Mouse (Mus musculus): ENCODE results near the gene Serpinb3d. TPM values are rescaled to one million over a fixed set of nuclear protein-coding genes. Genes with fewer than 3 reads are reported as not detected.
"Not testable (repeated sequence)": the region's sequence is repeated elsewhere in the genome, so short reads cannot be mapped to it uniquely, and the experiment has no call there.

The Serpinb3d gene
- not detected in 2 replicates for total RNA-seq (2014; rRNA removed)
- polyA plus RNA-seq (2015; fragmentation: Nextera tagmentation; extraction: Ambion mirVana): 0.12 TPM in 1 of 2 replicates, not detected in the other

GRCm38 (mm10) chr1:107083406-107083805, at the start of gene Serpinb3d:
TSS of gene Serpinb3d (minus strand) at chr1:107083506.
- H3K27me3 ChIP-seq (ENCODE audit: insufficient read depth, low read length): no peaks in the 10 kb centered on the region
- H3K36me3 ChIP-seq (ENCODE audit: insufficient read depth): no peaks in the 10 kb centered on the region
- no peak within 1 kb of the TSS for H3K27ac ChIP-seq (ENCODE audit: low read depth, low read length)

GRCm38 (mm10) chr1:107127453-107127852, 44.1 kb upstream of the Serpinb3d start:
- TF ChIP-seq CTCF (IDR thresholded peaks at IDR 0.05; ENCODE audit: low read depth): peak; percentile 56
- not testable (repeated sequence) for H3K4me3 ChIP-seq (ENCODE audit: low read depth, low read length); H3K4me1 ChIP-seq (ENCODE audit: insufficient read depth)

More at GRCm38 (mm10) chr1:107083406-107083805, at the start of gene Serpinb3d:
- no peak for TF ChIP-seq CTCF (IDR thresholded peaks at IDR 0.05; ENCODE audit: low read depth)
- Histone ChIP-seq H3K9ac (no peak within 1 kb of the TSS), H3K4me2 (ENCODE audit: low read depth) (no peak within 1 kb of the TSS), H3K4me1 (ENCODE audit: insufficient read depth) (no peaks in the 10 kb centered on the region), H3K4me3 (ENCODE audit: low read depth, low read length) (no peak within 1 kb of the TSS), H3K9me3 (ENCODE audit: low read length) (no peaks in the 10 kb centered on the region)
- ATAC-seq: no peak
- no peak for DNase-seq

DNA sequence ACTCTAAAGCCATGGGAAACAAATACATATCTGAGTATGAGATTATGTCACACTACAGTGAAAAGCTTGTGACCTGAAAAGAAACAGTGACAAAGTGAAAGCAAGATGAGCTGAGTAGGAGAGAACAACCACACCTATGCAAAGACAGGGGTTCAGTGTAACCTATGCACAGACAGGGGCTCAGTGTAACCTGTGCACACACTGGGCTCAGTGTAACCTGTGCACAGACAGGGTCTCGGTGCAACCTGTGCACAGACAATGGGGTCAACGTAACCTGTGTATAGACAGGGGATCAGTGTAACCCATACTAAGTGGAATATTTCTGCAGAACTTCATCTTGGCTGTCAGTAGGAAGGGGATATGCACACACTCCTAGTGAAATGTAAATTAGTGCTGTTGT, 15.1 kb upstream of the Serpinb3d start:
- no peak for TF ChIP-seq CTCF (IDR thresholded peaks at IDR 0.05; ENCODE audit: low read depth)
- H3K9me3 ChIP-seq (ENCODE audit: low read length): no peaks in the 10 kb centered on the region
- ATAC-seq: no peak
- H3K4me2 ChIP-seq (ENCODE audit: low read depth): no peak overlapping the region
- DNase-seq: no peak
- H3K27ac ChIP-seq (ENCODE audit: low read depth, low read length): no peak overlapping the region
- H3K4me3 ChIP-seq (ENCODE audit: low read depth, low read length): no peak overlapping the region
- H3K27me3 ChIP-seq (ENCODE audit: insufficient read depth, low read length): no peaks in the 10 kb centered on the region
- H3K4me1 ChIP-seq (ENCODE audit: insufficient read depth): no peaks in the 10 kb centered on the region
- no peak overlapping the region for H3K9ac ChIP-seq
- WGBS: 82% methylated on average over 2 of the region's 2 CpGs
- H3K36me3 ChIP-seq (ENCODE audit: insufficient read depth): no peaks in the 10 kb centered on the region

More at GRCm38 (mm10) chr1:107127453-107127852, 44.1 kb upstream of the Serpinb3d start:
- peak; percentile 0 for DNase-seq
- H3K36me3 ChIP-seq (ENCODE audit: insufficient read depth); H3K9me3 ChIP-seq (ENCODE audit: low read length); H3K4me2 ChIP-seq (ENCODE audit: low read depth); H3K9ac ChIP-seq; ATAC-seq; H3K27ac ChIP-seq (ENCODE audit: low read depth, low read length); H3K27me3 ChIP-seq (ENCODE audit: insufficient read depth, low read length): not testable (repeated sequence)

DNA sequence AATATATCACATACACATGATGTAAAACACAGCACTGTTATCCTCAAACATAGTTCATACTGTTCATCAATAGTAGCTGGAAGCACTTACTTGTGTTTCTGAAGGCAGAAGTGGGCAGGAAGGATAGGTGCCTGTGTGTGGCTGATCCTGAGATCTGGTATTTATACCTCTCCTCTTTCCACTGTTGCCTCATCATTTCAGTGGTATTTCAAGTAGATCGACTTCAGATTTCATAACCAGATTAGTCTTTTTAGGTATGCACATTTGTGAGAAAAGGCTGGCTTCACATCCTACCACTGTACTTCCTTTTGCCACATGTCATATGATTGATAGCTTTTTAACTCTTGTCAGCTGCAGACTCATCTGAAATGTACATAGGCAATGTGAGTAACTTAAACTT, 31.1 kb downstream of the Serpinb3d start, which contains the start of gene Serpinb3a:
Serpinb3a (minus strand) TSS at position 101 of the 400 bp plus-strand sequence.
- H3K9me3 ChIP-seq (ENCODE audit: low read length): no peaks in the 10 kb centered on the region
- no peaks in the 10 kb centered on the region for H3K36me3 ChIP-seq (ENCODE audit: insufficient read depth)
- DNase-seq: no peak
- H3K27me3 ChIP-seq (ENCODE audit: insufficient read depth, low read length): no peaks in the 10 kb centered on the region
- no peak for TF ChIP-seq CTCF (IDR thresholded peaks at IDR 0.05; ENCODE audit: low read depth)
- no peak for ATAC-seq
- H3K4me3 ChIP-seq (ENCODE audit: low read depth, low read length): no peak within 1 kb of the TSS
- H3K27ac ChIP-seq (ENCODE audit: low read depth, low read length): no peak within 1 kb of the TSS
- no peak within 1 kb of the TSS for H3K9ac ChIP-seq
- 79% methylated on average over 1 of the region's 1 CpGs for WGBS
- H3K4me1 ChIP-seq (ENCODE audit: insufficient read depth): no peaks in the 10 kb centered on the region
- H3K4me2 ChIP-seq (ENCODE audit: low read depth): no peak within 1 kb of the TSS

GRCm38 (mm10) chr1:107034236-107034635, 49.1 kb downstream of the Serpinb3d start:
- H3K4me2 ChIP-seq (ENCODE audit: low read depth); H3K4me1 ChIP-seq (ENCODE audit: insufficient read depth); H3K4me3 ChIP-seq (ENCODE audit: low read depth, low read length); ATAC-seq; H3K27me3 ChIP-seq (ENCODE audit: insufficient read depth, low read length); H3K9ac ChIP-seq; H3K36me3 ChIP-seq (ENCODE audit: insufficient read depth); H3K9me3 ChIP-seq (ENCODE audit: low read length); DNase-seq; H3K27ac ChIP-seq (ENCODE audit: low read depth, low read length): not testable (repeated sequence)
- 83% methylated on average over 3 of the region's 3 CpGs for WGBS

Other genes starting within 250 kb of the Serpinb3d start
- 0.38 TPM in 1 of 2 replicates, not detected in the other for gene Serpinb5, start 222.3 kb downstream of the Serpinb3d start, total RNA-seq (2014; rRNA removed)
- gene Serpinb5, start 222.3 kb downstream of the Serpinb3d start, polyA plus RNA-seq (2015; fragmentation: Nextera tagmentation; extraction: Ambion mirVana): 0.06 and 0.08 TPM in 2 replicates
- not detected in 2 replicates for gene Serpinb12, start 149.1 kb downstream of the Serpinb3d start, total RNA-seq (2014; rRNA removed)
- not detected in 2 replicates for gene Serpinb12, start 149.1 kb downstream of the Serpinb3d start, polyA plus RNA-seq (2015; fragmentation: Nextera tagmentation; extraction: Ambion mirVana)
- not detected in 2 replicates for gene Serpinb13, start 102.5 kb downstream of the Serpinb3d start, total RNA-seq (2014; rRNA removed)
- gene Serpinb13, start 102.5 kb downstream of the Serpinb3d start, polyA plus RNA-seq (2015; fragmentation: Nextera tagmentation; extraction: Ambion mirVana): not detected in 2 replicates
- not detected in 2 replicates for gene Serpinb3a, start 31.2 kb downstream of the Serpinb3d start, total RNA-seq (2014; rRNA removed)
- gene Serpinb3a, start 31.2 kb downstream of the Serpinb3d start, polyA plus RNA-seq (2015; fragmentation: Nextera tagmentation; extraction: Ambion mirVana): not detected in 2 replicates
- not detected in 2 replicates for gene Serpinb3b, start 194.9 kb upstream of the Serpinb3d start, total RNA-seq (2014; rRNA removed)
- gene Serpinb3b, start 194.9 kb upstream of the Serpinb3d start, polyA plus RNA-seq (2015; fragmentation: Nextera tagmentation; extraction: Ambion mirVana): not detected in 2 replicates
- gene Serpinb3c, start 194.9 kb upstream of the Serpinb3d start, total RNA-seq (2014; rRNA removed): not detected in 2 replicates
- gene Serpinb3c, start 194.9 kb upstream of the Serpinb3d start, polyA plus RNA-seq (2015; fragmentation: Nextera tagmentation; extraction: Ambion mirVana): not detected in 2 replicates